Mouse (Mus musculus) activated CD4-positive, CD25-positive, alpha-beta regulatory T cell, adult 4 months (primary cell): ENCODE data around the gene Usp48. TPM values are rescaled to one million over a fixed set of nuclear protein-coding genes. Genes with fewer than 3 reads are reported as not detected.
"Not testable (repeated sequence)": the region's sequence is repeated elsewhere in the genome, so short reads cannot be mapped to it uniquely, and the experiment has no call there.

ENCODE experiments used
- ATAC-seq: one replicate; pipeline ENCODE4 v1.8.0; 2017
- polyA plus RNA-seq, 2 experiments: library from polyadenylated mRNA; unstranded; fragments of 100-300 nt; shearing (Covaris generic); gene quantifications; one replicate each; pipeline ENCODE4 v1.2.1; 2017

Usp48 gene
- polyA plus RNA-seq = 10 to 100 TPM; 53.5 to 55.4 TPM

DNA sequence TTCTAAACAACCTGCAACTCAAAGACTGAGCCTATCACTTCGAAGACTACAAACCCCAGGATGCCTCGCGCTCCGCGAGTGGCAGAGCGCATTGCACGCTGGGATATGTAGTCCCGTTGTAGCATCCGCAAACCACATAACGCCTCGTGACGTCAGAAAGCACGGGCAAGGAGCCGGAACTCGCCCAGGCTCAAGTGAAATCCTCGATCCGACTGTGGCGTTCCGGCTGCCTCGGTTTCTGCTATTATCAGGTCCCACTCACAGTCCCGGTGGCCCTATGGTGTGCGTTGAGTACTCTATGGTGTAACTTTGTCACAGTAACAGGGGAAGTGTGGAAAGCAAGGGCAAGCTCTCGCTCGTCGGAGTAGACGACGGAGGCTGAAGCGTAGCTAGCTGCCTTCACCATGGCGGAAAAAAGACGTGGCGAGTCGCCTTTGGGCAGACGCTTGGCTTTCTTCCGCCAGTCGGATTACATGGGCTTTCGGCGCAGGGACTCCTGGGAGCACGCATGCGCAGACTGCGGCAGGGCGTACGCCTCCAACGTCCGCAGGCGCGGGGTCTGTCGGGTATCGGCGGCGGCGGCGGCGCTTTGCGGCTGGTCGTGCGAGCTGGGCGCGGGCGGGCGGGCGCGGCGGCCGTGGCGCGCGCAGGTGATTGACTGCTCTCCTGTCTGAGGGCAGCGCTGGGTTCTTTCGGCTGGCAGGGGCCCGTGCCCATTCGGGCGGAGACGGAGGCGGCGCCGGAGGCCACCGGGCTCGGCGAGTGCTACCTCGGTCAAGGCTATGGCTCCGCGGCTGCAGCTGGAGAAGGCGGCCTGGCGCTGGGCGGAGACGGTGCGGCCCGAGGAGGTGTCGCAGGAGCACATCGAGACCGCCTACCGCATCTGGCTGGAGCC lies at the start of gene Usp48:
TSS of gene Usp48 (plus strand) at position 155 of the 895 bp plus-strand sequence.
- peak; percentile 88 for ATAC-seq

DNA sequence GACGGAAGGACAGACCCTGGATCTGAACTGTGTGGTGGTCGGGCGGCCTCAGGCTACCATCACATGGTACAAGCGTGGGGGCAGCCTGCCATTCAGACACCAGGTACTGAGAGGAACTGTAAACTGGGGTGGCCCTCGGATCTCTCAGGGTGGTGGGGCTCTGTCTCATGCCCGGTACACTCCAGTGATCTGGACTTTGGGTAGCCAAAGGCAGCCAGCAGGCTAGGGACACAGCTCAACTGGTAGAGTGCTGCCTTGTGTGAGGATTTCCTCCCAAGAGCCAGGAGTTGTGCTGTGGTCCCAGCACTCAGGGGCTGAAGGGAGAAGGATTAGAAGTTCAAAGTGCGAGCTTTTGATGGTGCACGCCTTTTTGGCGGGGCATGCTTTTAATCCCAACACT lies 48.0 kb upstream of the Usp48 start:
- no peak for ATAC-seq

DNA sequence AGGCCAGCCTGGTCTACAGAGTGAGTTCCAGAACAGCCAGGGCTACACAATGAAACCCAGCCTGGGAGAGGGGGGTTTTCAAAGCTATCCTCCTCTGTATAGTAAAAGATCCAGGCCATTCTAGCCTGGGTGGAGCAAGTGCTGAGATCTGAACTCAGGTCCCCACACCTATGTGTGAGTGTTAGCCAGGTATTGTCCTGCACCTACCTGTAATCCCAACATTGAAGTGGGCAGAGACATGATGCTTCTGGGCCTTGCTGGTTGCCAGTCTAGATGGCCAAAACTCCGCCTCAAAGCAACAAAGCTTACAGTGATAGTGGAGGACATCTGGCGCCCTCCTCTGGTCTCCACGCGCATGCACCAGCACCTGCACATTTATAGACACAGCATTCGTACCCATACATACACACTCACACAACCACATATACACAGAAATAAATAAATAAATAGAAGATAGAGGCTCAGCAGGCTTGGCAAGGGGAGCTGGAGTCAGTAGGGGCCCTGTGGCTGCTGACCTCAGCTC lies 47.5 kb upstream of the Usp48 start:
- no peak for ATAC-seq

DNA sequence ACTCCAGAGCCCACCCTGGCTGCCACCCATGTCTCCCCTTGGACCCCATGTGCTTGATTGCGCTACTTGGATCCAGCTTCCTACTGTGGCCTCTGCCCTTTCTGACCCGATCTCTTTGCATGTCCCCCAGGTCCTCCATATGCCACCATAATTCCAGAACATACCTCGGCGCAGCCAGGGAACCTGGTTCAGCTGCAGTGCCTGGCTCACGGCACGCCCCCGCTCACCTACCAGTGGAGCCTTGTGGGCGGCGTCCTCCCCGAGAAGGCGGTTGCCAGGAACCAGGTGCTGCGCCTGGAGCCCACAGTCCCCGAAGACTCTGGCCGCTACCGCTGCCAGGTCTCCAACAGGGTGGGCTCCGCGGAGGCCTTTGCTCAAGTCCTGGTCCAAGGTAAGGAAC lies 40.1 kb upstream of the Usp48 start:
- no peak for ATAC-seq

DNA sequence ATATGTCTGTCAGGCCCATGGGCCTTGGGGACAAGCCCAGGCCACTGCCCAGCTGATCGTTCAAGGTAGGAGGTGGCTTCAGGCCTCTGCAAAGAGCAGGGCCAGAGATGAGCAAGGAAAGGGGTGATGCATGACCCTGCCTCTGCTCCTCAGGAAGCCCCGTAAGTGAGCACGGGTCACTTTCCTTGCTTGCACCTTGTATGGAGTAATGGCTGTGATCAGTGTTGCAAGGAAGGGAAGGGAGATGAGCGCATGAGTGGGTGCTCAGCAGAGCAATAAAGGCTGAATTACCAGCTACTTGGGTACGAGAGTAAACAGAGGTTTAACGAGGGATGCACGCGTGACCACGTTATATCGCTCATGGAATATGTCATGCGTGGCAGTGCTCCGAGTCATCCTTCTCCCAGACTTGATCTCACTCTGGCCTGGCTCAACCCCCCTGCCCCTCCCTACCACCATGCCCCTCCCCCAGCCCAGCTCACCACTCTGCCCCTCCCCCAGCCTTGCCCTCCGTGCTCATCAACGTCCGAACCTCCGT lies 36.8 kb upstream of the Usp48 start:
- no peak for ATAC-seq

DNA sequence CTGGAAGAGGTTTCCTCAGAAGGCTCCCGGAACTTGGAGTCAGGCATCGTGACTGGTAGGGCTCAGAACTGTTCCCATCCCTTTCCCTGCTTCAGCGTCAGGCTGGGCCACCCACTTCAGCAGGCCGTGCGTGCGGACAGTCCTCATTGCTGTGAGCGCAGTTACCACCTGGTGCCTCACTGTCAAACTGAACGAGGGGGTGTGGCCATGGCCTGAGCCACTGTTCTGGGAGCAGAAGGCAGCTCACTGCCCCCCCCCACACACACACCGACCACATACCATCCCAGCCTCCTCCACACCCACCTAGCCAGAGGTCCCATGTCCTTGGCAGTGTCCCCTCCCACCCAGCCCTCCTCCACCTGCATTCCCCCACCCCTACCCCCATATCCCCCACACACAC lies 23.7 kb upstream of the Usp48 start:
- ATAC-seq = no peak

DNA sequence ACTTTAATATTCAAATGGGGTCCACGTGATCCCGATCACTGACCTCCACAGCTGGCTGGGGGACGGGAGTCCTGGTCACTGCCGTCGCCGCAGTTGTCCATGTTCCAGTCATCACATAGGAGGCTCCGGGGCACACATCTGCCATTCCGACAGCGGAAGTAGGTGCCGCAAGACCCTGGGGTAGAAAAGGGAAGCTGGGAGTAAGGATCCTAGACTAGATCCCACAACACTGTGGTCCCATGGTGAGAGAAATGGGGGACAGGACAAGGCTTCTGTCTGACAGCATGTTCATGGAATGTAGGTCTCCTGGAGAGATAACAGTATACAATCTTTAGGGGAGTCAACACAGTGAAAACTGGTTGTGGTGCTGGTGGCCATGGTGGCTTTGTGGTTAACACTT lies 19.1 kb upstream of the Usp48 start, which contains the start of gene Ldlrad2:
TSS of gene Ldlrad2 (minus strand) at position 101 of the 400 bp plus-strand sequence.
- ATAC-seq = no peak

DNA sequence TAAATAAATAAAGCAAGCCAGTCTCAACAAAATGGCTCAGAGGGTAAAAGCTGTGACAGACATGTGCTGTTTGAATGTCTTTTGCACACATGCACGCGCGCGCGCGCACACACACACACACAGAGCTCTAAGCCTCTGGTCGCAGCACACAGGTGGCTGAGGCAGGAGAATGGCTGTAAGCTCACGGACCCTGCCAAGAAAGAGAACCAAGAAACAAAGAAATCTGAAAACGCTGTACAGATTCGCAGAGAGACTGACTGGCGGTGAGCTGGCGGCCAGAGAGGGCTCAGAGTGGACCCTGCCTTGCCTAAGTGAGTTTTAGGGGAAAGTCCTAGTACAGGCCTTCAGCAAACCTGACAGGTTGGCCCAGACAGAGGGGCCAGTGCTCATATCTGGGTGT lies 16.1 kb upstream of the Usp48 start:
- no peak for ATAC-seq

DNA sequence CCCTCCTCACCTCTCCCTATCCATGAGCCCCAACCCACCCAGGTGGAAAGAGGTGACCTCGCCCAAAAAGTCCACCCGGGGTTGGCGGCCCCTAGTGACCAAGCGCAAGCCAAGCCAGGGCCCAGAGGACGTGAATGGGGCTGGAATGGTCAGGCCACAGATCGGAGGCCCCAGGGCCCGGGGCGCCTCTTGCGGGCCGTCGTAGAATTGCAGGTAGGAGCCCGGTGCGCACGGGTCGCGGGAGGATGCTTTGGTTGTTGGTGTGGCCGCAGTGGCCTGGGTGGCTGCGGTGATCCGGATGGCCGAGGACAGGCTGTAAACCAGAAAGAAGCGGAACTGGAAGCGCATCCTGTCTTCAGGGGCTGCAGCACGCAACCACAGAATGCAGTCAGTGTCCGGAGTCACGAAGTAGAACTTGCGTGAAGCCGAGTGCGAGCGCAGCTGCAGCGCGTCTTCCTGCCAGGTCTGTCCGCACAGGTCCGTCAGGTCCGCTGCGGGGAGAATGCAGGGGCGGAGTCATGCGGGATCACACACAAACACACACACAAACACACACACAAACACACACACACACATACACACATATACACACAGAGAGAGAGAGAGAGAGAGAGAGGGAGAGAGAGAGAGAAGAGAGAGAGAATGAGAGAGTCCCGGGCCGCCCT lies 15.2 kb upstream of the Usp48 start:
- ATAC-seq = no peak

DNA sequence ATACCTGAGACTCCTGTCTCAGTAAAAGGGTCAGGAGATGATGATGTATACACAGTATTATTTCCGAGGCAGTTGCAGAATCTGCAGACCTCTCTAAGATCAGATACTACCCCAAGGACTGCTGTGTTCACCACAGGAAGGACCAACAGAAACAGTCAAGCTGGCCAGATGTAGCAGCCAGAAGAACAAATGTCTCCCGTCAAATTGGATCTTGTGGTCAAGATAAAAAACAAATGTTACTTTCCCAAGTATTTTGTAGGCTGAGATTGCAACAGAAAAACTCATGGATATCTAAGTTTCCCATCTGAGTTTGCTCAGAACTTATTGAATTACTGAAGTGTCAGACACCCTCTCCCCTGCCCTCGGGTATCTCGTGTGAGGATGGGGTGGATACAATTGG lies 13.8 kb upstream of the Usp48 start:
- ATAC-seq = no peak

DNA sequence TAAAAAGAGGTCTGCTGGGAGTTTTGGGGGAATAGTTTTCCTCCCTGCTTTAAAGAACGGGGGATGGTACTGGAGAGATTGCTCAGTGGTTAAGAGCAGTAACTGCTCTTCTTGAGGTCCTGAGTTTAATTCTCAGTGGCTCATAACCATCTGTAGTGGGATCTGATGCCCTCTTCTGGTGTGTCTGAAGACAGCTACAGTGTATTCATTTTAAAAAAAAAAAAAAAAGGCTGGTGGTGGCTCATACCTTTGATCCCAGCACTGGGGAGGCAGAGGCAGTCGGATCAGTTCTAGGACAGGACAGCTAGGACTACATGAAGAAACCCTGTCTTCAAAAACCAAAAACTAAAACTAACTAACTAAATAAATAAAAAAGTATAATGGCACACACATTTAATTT lies 13.3 kb upstream of the Usp48 start:
- no peak for ATAC-seq

DNA sequence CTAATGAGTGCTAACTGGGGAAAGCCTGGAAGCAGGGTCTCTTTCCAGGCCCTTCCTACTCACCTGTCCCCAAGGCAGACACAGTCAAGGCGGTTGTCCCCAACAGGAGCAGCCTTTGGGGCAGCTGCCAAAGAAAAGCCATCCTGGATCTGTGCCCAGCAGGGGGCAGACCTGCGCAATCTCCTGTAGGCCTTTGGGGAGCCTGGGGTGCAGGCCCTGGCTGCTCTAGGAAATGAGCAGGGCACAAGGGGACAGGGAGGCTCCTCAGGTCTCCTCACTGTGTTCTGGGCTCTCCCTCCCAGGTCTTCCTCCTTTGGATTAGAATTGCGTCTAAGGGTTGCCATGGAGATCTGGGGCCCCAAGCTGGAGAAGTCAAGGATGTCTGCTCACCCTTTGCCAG lies 11.7 kb upstream of the Usp48 start:
- ATAC-seq = no peak

DNA sequence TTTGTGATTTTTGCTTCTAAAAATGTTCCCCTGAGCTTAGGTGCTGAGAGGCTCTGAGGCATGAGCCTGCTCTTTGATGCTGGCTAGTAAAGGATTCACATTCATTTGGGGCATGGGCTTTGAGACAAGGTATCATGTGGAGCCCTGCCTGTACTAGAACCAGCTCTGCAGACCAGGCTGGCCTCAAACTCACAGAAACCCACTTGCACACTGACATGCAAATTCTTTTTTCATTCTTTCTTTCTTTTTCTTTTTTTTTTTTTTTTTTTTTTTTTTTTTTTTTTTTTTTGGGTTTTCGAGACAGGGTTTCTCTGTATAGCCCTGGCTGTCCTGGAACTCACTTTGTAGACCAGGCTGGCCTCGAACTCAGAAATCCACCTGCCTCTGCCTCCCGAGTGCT lies 4.5 kb upstream of the Usp48 start:
- ATAC-seq = not testable (repeated sequence)

DNA sequence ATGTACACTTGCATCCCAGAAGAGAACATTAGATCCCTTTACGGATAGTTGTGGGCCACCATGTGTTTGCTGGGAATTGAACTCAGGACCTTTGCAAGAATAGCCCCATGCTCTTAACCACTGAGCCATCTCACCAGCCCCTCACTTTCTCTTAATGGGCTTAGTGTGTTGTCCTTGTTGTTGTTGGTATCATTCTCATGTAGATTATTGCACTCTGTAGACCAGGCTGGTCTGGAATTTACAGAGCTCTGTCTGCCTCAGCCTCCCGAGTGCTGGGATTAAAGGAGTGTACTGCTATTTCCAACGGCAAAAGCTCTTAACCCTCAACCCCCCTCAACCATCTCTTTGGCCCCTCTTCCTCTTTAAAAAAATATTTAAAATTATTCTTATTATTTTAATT lies 4.0 kb upstream of the Usp48 start:
- no peak for ATAC-seq

DNA sequence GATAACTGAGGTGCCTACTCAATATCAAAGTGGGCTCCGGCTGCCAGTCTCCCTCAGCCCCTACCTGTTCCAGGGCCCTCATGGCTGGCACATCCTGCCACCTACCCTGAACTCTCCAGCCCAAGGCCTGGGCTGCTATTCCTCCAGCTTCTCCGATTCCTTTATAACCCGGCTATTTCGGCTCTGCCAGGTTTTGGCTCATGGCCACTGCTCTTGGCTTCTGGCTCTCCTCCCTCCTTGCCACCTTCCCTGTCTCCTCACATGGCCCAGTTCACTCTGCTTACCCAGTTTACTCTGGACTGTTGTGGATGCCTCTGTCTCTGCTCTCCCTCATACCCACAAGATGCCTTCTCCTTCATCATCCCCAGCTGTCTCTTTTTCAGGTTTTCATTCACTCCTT lies 2.6 kb upstream of the Usp48 start:
- no peak for ATAC-seq

DNA sequence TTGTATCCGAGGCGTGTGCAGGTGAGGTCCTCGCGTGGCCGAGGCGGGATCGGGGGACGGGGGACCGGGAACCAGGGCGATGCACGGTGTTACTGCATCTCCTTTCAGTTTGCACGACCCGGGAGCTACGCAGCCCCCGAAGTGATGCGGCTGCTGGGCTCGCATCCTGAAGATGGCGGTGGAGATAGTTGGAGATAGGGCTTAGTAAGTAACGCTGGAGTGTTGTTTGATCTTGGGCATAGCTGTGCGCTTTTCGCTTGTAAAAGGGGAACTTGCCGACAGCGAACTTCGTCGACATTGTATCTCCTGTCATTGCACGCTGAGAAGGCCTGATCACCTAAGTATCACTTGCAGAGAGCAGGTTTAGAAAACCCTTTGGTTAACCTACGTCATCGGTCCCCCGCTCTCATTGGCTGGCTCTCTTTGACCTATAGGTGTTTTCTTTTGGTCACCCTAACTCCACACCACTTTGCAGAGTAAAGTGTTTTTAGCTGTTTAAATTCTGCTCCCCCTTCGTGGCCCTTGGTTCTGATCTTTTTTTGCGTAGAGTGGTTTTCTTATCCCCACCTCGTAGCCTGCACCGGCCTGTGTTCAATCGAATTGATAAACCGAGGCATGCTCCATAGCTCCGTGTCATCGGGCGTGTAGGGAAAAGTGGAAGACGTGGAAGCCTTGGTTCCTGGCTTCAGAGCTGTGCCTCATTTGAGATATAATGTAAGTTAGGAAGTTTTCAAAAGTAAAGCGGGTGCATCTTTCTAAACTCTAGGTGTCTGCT lies 1.1 kb downstream of the Usp48 start:
- peak; percentile 55 for ATAC-seq

DNA sequence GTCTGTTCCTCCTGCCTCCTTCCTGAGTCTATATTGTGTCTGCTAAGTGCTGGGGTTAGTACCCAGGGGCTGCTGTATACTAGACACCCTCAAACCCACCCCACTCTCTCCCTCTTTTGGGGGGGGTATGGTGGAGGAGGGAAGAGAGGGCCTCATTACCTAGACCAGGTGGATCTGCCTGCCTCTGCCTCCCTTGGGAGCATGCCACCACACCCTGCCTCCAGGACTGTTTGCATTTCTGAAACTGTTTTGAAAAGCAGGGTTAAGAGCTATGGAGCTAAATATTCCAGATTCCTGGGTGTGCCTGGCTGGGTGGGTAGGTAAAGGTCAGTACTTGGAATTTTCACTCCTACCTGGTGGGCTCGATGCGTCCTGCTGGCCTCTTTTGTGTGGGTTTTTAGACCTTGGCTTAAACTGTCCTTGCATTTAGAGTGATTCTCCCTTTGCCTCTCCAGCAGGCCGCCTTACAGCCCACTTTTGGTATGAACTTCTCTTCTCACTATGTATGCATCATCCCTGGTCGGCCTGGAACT lies 3.6 kb downstream of the Usp48 start:
- ATAC-seq = no peak

DNA sequence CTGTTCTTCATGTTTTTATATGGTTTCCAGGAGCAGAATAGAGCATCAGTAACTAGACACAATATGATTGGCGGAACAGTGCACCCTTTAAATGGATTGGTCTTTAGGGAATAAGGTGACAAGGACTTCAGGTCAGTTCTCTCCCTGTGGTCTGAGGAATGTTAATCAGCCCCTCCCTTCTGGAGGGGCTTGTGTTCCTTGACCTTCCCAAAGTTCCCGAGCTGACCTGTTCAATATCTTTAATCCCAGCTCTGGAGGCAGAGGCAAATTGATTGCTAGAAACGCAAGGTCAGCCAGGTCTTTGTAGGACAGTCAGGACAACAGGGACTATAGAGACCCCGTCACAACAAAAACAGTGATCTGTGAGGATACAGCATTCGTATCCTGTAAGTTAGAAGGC lies 5.0 kb downstream of the Usp48 start:
- ATAC-seq = no peak

DNA sequence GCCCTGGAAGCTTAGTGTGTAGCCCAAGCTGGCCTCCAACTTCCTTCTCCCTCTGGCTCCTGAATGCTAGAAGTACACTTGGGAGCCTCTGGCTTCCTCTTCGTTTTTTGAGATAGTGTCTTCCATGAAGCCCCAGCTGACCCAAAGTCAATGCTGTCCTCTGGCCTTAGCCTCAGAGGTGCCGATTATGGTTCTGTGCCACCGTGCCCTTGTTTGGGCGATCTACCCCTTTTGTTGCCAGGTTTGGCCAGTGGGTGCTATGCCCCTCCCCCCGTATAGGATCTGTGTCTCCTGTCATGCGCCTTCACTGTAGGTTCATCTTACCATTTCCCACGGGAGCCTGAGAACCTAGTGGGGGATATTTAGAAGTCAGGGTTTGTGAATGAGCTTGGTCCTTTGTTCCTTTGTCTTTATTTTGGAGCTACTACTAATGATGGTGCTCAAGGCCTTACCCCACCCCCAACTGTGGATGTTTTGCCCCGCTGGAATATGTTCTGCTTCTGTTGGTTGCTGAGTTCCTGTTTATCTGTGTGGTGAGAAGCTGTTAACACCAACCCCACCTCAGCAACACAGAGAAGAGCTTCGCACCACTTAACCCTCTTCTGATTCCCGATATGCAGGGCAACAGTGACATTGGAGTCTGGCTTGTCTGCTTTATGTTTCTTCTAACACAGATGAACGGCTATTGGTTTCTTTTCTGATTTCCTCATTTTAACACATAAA lies 10.1 kb downstream of the Usp48 start:
- peak; percentile 73 for ATAC-seq

DNA sequence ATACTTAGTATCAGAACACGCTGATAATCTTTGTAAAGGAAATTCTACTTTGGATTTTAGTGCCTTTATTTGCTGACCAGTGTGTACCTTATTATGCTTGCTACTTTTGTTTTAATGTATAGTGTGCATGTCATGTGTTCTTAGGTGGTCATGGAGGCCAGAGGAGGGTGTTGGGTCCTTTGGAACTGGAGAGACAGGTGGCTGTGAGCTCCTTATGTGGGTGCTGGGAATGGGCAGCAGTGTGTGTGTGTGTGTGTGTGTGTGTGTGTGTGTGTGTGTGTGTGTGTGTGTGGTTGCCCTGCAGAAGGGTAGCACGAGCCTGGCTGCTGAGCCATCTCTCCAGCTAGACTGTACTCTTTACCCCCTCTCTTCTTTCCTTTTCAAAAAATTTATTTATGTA lies 13.5 kb downstream of the Usp48 start:
- ATAC-seq = no peak

DNA sequence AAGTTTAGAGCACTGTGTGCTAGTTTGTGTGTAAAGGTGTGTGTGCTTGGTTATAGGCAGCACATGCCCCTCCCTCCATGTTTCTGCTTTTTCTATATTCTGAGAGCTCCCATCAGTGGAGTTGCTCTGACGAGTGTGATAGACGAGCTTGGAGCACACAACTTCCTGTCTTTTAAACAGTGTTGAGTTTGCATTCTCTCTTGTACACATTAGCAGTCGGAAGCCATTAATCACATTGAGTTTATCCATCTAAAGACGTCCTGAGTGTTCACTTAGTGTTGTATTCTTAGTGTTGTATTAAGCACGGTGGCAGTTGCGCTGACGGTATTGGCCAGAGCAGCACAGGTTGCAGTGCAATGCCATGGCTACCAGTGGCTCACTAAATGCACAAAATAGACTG lies 15.7 kb downstream of the Usp48 start:
- ATAC-seq = peak; percentile 44

DNA sequence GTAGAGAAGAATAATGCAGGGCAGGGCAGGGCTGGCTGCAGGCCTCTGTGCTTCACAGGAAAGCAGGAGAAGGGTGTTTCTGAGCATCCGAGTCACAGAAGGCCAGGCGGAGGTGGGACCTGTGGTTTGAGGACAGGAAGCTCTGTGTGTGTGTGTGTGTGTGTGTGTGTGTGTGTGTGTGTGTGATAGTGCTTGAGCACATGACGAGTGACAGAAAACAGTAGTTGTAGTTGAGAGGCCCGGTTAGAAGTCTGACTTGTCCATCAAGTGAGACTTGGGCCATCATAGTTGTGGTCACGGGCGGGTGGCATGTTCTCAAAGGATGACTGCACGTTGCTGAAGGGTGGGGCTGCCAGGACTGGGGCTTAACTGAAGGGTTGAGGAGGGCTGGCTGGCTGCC lies 16.1 kb downstream of the Usp48 start:
- peak; percentile 87 for ATAC-seq
